Mouse (Mus musculus) midbrain, embryonic 14.5 days (tissue): ENCODE measurements around the gene Fosl1. TPM values are rescaled to one million over a fixed set of nuclear protein-coding genes. Genes with fewer than 3 reads are reported as not detected.

Source experiments
- ATAC-seq: fragments of 200-750 bp; cut with Nextera tagmentation; 2 replicates; pipeline ENCODE4 v1.8.0; 2017; ENCODE audit warnings: moderate number of reproducible peaks, moderate library complexity; ENCODE audit not compliant: low FRiP score, low TSS enrichment
- DNase-seq: peaks from one replicate; pipeline ENCODE4 v3.0.0-alpha.2; 2015
- H3K27ac ChIP-seq: fragments of 300-500 bp; sonication (generic); replicated peaks from 2 replicates; pipeline ENCODE4 v1.5.1; 2014; ENCODE audit warnings: mild to moderate bottlenecking, low read depth, low read length, moderate library complexity
- H3K27me3 ChIP-seq: fragments of 300-500 bp; sonication (generic); 2 replicates; pipeline ENCODE4 v1.6.1; 2014; ENCODE audit warnings: low read length, control low read depth, mixed read lengths; ENCODE audit not compliant: control insufficient read depth, insufficient read depth
- H3K36me3 ChIP-seq: fragments of 300-500 bp; sonication (generic); 2 replicates; pipeline ENCODE4 v1.6.1; 2014; ENCODE audit warnings: low read length, control low read depth; ENCODE audit not compliant: control insufficient read depth, insufficient read depth
- H3K4me1 ChIP-seq: fragments of 300-500 bp; sonication (generic); 2 replicates; pipeline ENCODE4 v1.6.1; 2014; ENCODE audit warnings: mild to moderate bottlenecking, antibody characterized with exemption, low read length, control low read depth; ENCODE audit not compliant: control insufficient read depth, insufficient read depth
- H3K4me2 ChIP-seq: fragments of 300-500 bp; sonication (generic); 2 replicates; pipeline ENCODE4 v1.6.1; 2014; ENCODE audit warnings: mild to moderate bottlenecking, low read length, moderate library complexity
- H3K4me3 ChIP-seq: fragments of 300-500 bp; sonication (generic); replicated peaks from 2 replicates; pipeline ENCODE4 v1.5.1; 2014; ENCODE audit warnings: low read depth, low read length
- H3K9ac ChIP-seq: fragments of 300-500 bp; sonication (generic); replicated peaks from 2 replicates; pipeline ENCODE4 v1.6.1; 2014; ENCODE audit warnings: mild to moderate bottlenecking, low read length, moderate library complexity
- H3K9me3 ChIP-seq: fragments of 300-500 bp; sonication (generic); 2 replicates; pipeline ENCODE4 v1.6.1; 2016; ENCODE audit warnings: low read length, control low read depth, mixed read lengths; ENCODE audit not compliant: control insufficient read depth
- whole genome bisulfite sequencing: fragments of 180-500 bp; shearing (Covaris S2); extraction: QIAGEN DNeasy Blood & Tissue Kit; methylation state at CpG from one replicate; pipeline ENCODE4 v1.1.7; 2014; 5-methylcytosine and 5-hydroxymethylcytosine counted together
- polyA plus RNA-seq: library from polyadenylated mRNA; unstranded; fragments of >200 nt; fragmentation: Nextera tagmentation; extraction: Ambion mirVana; gene quantifications from 2 replicates; pipeline ENCODE4 v1.2.1, GENCODE M21; 2014

Fosl1 gene
- polyA plus RNA-seq, 1 experiment from 2014 or later, result not detected

DNA sequence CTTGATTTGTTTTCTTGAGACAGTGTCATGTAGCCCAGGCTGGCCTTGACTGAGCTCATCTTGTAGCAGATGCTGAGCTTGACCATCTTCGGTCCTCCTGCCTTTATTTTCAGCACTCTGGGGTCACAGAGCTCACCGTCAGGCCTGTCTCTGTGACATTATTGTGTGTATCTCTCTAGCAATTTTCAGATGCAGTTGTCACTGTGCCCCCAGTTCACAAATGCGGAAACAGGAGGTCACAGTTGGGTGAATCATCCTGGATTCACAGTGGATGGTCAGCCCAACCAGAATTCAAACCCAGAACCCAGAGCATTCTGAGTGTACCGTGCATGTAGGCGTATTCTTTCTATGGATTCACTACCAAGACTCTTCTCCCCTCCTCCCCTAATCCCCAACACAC, 1.6 kb upstream of the Fosl1 start:
- Histone ChIP-seq H3K9ac (no peak overlapping the region), H3K36me3 (no peaks in the 10 kb centered on the region), H3K4me3 (no peak overlapping the region), H3K4me2 (no peak overlapping the region), H3K4me1 (peaks cover 15% of the 10 kb centered on the region), H3K9me3 (no peaks in the 10 kb centered on the region; the same call in 1 of the 2 replicates), H3K27me3 (peaks cover 54% of the 10 kb centered on the region), H3K27ac (no peak overlapping the region)
- WGBS, result 83% methylated on average over 5 of the region's 5 CpGs
- DNase-seq (no peak), ATAC-seq (no peak)

DNA sequence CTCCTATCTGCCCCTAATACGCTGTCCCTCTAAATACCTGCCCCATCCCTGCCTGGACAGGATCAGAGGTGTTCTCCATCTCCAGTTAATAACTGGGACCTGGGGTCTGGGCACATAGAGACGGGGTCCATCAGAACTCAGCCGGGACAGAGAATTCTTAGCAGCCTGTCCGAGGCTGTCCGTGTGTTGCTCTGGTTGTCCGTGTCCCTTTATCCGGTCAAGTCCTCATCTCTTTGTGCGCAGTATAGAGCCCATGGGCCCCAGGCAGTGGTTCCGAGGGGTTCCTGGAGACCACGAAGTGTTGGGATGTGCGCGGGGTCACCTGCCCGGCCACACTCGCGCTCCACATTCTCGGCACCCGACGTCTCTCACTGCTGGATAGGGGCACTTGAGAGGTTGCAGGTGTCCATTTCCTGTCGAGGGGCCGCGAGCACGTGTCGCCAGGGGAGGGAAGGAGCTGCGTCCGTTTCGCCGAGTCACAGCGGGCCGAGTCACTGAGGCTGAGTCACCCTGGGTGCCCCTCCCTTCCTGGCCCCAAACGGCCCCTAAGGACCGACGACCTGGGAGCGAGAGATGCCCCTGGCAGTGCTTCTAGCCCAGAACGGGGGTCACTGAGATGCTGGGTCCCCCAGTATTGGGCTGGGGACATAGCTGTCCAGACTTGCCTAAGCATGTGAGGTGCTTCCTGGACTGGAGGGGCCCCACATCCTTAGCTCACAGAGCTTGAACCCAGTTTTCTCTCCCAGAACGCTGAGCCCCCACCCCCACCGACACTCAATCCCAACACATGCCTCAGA, 1.2 kb downstream of the Fosl1 start:
- 7% methylated on average over 36 of the region's 36 CpGs for WGBS
- Histone ChIP-seq H3K9ac (peak overlapping the region; percentile 18; the same call in 1 of the 2 replicates), H3K27me3 (peaks cover 57% of the 10 kb centered on the region), H3K4me3 (peak overlapping the region; percentile 50), H3K36me3 (no peaks in the 10 kb centered on the region), H3K4me1 (peaks cover 15% of the 10 kb centered on the region), H3K9me3 (no peaks in the 10 kb centered on the region; the same call in 1 of the 2 replicates), H3K27ac (no peak overlapping the region), H3K4me2 (peak overlapping the region; percentile 90)
- ATAC-seq (no peak), DNase-seq (no peak)

GRCm38 (mm10) chr19:5449673-5450072, 2.3 kb downstream of the Fosl1 start:
- DNase-seq, result no peak
- ATAC-seq, result no peak
- no peaks in the 10 kb centered on the region for H3K36me3 ChIP-seq
- H3K27ac ChIP-seq, result no peak overlapping the region
- 84% methylated on average over 3 of the region's 3 CpGs for WGBS
- peaks cover 16% of the 10 kb centered on the region for H3K4me1 ChIP-seq
- peaks cover 57% of the 10 kb centered on the region for H3K27me3 ChIP-seq
- H3K4me3 ChIP-seq, result no peak overlapping the region
- no peaks in the 10 kb centered on the region; the same call in 1 of the 2 replicates for H3K9me3 ChIP-seq
- H3K9ac ChIP-seq, result no peak overlapping the region
- no peak overlapping the region for H3K4me2 ChIP-seq

DNA sequence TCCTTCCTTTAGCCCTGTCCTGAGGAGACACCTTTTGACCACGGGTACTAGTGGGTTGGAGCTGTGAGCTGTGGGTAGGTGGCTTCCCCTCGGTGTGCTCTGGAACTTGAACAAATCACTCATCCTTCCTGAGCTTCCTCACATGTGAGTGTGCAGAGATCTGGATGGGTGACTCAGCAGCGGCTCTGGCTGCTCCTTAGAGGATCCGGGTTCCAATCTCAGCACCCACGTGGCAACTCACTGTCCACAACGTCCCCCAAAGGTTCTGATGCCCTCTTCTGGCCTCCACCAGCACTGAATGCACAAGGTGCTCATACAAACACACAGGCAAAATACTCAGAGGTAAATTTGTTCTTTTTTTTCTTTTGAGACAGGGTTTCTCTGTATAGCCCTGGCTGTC, 4.4 kb downstream of the Fosl1 start:
- Histone ChIP-seq H3K27ac (no peak overlapping the region), H3K4me2 (no peak overlapping the region), H3K9ac (no peak overlapping the region), H3K4me3 (no peak overlapping the region), H3K27me3 (peaks cover 42% of the 10 kb centered on the region), H3K36me3 (0 out of 2 replicates have a peak, but pooled peaks cover 3% of the 10 kb centered on the region), H3K9me3 (no peaks in the 10 kb centered on the region; the same call in 1 of the 2 replicates), H3K4me1 (peaks cover 36% of the 10 kb centered on the region)
- no peak for ATAC-seq
- no peak for DNase-seq
- 75% methylated on average over 6 of the region's 6 CpGs for WGBS

DNA sequence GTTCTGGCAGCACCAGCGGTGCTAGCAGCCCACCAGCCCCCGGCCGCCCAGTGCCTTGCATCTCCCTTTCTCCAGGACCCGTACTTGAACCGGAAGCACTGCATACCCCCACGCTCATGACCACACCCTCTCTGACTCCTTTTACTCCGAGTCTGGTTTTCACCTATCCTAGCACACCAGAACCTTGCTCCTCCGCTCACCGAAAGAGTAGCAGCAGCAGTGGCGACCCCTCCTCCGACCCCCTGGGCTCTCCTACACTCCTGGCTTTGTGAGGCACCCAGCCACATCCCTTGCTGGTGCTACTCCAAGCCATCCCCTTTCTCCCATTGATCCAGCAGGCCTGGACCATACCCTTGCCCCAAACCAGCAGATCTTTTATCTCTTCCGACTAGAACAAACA, 7.7 kb downstream of the Fosl1 start:
- 83% methylated on average over 12 of the region's 12 CpGs for WGBS
- peaks cover 31% of the 10 kb centered on the region for H3K4me1 ChIP-seq
- peak overlapping the region; percentile 4; the same call in 1 of the 2 replicates for H3K9ac ChIP-seq
- no peak overlapping the region for H3K27ac ChIP-seq
- peaks cover 10% of the 10 kb centered on the region for H3K27me3 ChIP-seq
- DNase-seq (no peak), ATAC-seq (no peak)
- H3K4me2 ChIP-seq, result peak overlapping the region; percentile 98
- 0 out of 2 replicates have a peak overlapping the region, but pooled peaks have one; percentile 85 for H3K4me3 ChIP-seq
- H3K36me3 ChIP-seq, result 0 out of 2 replicates have a peak, but pooled peaks cover 3% of the 10 kb centered on the region
- H3K9me3 ChIP-seq, result no peaks in the 10 kb centered on the region

- Histone ChIP-seq H3K4me3 (peak overlapping the region; percentile 85), H3K4me1 (peaks cover 33% of the 10 kb centered on the region), H3K36me3 (0 out of 2 replicates have a peak, but pooled peaks cover 3% of the 10 kb centered on the region), H3K9ac (peak overlapping the region; percentile 91), H3K9me3 (no peaks in the 10 kb centered on the region), H3K4me2 (peak overlapping the region; percentile 98), H3K27ac (no peak overlapping the region), H3K27me3 (peaks cover 4% of the 10 kb centered on the region)
- WGBS, result 58% methylated on average over 8 of the region's 8 CpGs
- ATAC-seq (no peak), DNase-seq (no peak)
Observed at GRCm38 (mm10) chr19:5455568-5455967, 8.2 kb downstream of the Fosl1 start.

GRCm38 (mm10) chr19:5456241-5456921, 9.0 kb downstream of the Fosl1 start:
- no peak for ATAC-seq
- Histone ChIP-seq H3K4me3 (peak overlapping the region; percentile 85), H3K9ac (peak overlapping the region; percentile 91), H3K27me3 (no peaks in the 10 kb centered on the region), H3K9me3 (no peaks in the 10 kb centered on the region), H3K4me1 (peaks cover 38% of the 10 kb centered on the region), H3K36me3 (0 out of 2 replicates have a peak, but pooled peaks cover 3% of the 10 kb centered on the region), H3K4me2 (peak overlapping the region; percentile 98), H3K27ac (peak overlapping the region; percentile 96)
- DNase-seq, result no peak
- 4% methylated on average over 26 of the region's 26 CpGs for WGBS

DNA sequence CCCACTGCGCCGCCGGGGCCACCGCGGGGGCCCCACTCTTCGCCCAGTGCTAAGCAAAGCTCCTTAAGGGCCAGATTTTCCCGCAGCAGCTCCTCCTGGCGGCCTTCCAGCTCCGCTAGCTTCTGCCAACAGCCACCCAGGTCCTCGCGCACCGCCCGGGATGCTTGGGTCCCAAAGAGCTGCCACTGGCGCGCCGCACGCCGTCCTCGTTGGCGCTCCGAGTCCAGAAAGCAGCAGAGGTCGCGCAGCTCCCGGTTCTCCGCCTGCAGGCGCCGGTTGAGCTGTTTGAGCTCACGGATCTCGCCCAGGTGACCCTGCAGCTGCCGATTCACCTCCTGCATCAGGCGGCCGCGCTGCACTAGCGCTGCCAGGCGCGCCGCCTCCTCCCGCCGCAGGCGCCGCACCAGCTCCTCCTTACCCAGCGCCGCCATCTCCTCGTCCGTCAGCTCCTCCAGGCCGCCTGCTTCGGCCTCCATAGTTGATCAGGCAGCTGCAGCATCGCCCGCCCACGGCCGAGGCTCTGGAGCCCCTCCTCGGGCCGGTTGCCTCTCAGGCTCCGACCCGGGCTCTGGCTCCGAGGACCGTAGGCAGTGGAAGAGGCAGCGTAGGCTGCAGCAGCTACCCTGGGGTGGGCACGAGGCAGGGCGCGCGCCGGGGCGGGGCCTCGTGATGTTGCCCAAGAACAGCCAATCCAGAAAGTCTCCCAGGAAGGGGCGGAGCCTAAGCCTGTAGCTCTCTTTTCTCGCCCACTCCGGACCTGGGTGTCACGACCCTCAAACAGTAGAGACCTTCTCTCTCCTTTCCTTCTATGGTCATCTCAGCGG, 9.8 kb downstream of the Fosl1 start:
- Histone ChIP-seq H3K9ac (peak overlapping the region; percentile 91), H3K4me1 (peaks cover 39% of the 10 kb centered on the region), H3K27ac (peak overlapping the region; percentile 96), H3K9me3 (no peaks in the 10 kb centered on the region), H3K27me3 (no peaks in the 10 kb centered on the region), H3K4me2 (peak overlapping the region; percentile 98), H3K36me3 (0 out of 2 replicates have a peak, but pooled peaks cover 3% of the 10 kb centered on the region), H3K4me3 (peak overlapping the region; percentile 85)
- peak; percentile 93 for ATAC-seq
- under 1% methylated on average over 70 of the region's 70 CpGs for WGBS
- DNase-seq, result peak; percentile 97
